Mouse (Mus musculus) gastrocnemius, postnatal 36 days (tissue): ENCODE results near the gene Abca7. TPM values are rescaled to one million over a fixed set of nuclear protein-coding genes. Genes with fewer than 3 reads are reported as not detected.
"Not testable (repeated sequence)": the region's sequence is repeated elsewhere in the genome, so short reads cannot be mapped to it uniquely, and the experiment has no call there.

Source experiments
- DNase-seq, 2 experiments: peaks; one replicate each; pipeline ENCODE4 v3.0.0; 2022
- intact Hi-C: fragments of 180-260 bp; cut with DNase I; formaldehyde crosslinking; loops from one replicate; pipeline ENCODE4 v1.15.1; 2025
- long read RNA-seq, 2 experiments: library from polyadenylated mRNA; stranded (forward); transcript quantifications; one replicate each; pipeline ENCODE4 v2.0.0; 2021
- total RNA-seq, 2 experiments: library from RNA; stranded (reverse); gene quantifications; 2 replicates each; pipeline ENCODE4 v1.2.3; 2021

Gene Abca7
- total RNA-seq = 1 to 10 TPM; 5.4 to 5.8 TPM
- long read RNA-seq, experiment 1, partial matches to known transcripts = 2 of 3 reads
- long read RNA-seq, experiment 1, other reads (novel, unspliced or antisense) = 1 of 3 reads
- long read RNA-seq, experiment 2, partial matches to known transcripts = 3 of 5 reads
- long read RNA-seq, experiment 2, other reads (novel, unspliced or antisense) = 2 of 5 reads

DNA sequence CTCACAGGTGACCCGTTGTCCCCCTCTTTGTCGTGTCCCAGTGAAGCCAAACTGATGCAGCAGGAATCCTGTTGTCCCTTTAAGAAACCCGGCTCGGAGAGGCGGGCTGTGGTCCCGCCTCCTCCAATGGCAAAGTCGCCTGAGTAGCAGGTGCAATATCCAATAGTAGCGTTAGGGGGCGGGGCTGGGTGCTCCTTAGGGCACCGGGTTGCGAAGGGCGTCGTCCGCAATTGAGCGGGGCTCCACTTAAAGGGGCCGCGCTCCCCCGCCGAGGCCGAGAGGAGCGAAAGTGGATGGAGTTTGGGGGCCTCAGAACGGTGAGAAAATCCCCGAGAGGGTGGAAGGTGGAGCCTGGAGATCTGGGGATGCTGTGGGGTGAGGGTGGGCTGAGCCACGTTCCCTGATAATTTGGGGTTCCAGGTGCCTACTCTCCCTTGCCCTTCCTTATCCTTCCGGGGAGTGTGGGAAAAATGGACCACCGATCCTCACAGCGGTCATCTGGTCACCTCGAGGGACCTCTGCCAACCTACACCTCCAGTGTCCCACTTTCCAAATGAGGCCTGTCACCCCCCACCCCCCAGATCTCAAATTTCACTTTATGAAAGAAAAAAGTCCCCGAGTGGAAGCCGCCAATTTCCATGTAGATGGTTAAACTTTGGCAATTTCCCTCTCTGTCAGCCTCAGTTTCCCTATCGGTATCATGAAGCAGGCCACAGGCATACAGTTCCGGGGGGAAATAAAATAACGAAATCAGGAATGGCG is at the start of gene Abca7:
TSS of gene Abca7 (plus strand) at position 223 of the 762 bp plus-strand sequence.
- DNase-seq = peak; percentile 96 to 98
- intact Hi-C loops = no loop called here

DNA sequence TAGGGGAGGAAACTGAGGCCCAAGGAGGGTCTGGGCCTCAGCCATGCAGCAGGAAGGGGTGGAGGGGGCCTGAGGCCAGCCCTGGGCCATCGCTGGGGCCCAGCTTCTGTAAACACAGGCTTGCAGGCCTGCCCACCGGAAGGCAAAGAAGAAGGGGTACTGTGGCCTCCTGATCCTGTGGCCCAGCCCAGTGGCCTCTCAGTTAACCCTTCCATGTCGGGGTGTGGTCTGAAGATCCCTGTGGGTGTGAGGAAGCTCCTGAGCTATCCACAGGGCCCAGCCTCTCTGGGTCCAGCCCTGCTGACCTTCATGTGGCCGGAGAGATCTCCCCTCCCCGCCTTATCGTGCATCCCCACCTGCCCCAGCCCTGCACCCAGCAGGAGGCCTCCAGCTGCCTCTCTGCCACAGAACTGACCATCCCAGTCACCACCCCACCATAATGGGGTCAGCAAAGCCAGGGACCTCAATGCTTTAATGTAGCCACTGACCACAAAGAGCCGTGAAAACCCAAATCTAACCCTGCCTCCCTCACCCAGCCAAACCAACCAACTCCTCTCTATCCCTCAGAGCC is 49.5 kb upstream of the Abca7 start:
- no peak for DNase-seq
- intact Hi-C loops = no loop called here

DNA sequence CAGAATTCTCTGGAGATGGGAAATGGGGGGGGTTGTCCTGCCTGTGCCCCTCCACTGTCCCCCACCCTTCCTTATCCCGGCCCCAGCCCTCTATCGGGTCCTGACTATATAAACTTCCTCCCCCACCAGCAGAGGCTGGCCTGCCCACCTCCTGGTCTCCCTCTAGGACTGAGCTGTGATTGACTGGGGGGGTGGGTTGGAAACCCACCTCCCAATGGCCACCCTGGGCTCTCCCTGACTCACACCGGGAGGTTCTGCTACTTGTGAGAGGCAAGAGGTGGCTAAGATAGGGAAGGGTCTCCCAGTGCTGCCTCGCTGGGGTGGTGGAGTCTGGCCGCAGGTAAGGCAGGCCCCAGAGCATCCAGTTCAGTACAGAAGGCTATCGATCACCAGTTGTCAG is 48.8 kb upstream of the Abca7 start:
- intact Hi-C loops = no loop called here

DNA sequence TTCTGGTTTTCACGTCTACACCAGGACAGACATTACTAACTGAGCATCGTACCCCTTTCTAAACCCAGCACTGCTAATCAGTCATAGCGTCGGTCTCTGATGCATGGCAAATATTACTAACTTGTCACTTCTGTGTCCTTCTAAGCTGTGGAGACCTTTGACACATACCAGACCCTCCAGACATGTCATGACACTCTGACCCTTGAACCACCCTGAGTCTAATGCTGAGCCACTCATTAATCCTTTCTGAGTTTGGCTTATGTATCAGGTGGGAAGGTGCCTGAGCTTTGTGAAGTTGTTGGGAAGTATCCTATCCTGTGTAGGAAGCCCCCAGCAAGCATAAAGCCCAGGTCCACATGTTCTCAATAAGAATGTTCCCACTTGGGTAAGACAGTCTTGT is 46.4 kb upstream of the Abca7 start:
- intact Hi-C loops = loop anchor here (5.0 kb wide), 1 partner anchor 113 kb away; no protein-coding TSS in a partner anchor
- no peak for DNase-seq

More for the DNA sequence above, 48.8 kb upstream of the Abca7 start:
- no peak for DNase-seq

DNA sequence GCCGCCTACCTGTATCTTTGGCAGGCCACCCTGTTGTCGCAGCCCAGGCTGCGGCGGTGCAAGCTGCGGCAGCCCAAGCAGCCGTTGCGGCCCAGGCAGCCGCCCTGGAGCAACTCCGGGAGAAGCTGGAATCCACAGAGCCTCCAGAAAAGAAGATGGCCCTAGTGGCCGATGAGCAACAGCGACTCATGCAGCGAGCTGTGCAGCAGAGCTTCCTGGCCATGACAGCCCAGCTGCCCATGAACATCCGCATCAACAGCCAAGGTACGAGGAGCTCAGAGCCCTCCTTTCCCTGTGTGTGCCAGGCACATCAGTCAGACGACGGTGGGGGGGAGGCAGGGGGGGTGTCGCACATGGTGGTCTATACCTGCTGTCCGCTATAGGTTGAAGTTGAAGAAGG is 45.6 kb upstream of the Abca7 start:
- no peak for DNase-seq
- intact Hi-C loops = loop anchor here (5.0 kb wide), 1 partner anchor 113 kb away; no protein-coding TSS in a partner anchor

DNA sequence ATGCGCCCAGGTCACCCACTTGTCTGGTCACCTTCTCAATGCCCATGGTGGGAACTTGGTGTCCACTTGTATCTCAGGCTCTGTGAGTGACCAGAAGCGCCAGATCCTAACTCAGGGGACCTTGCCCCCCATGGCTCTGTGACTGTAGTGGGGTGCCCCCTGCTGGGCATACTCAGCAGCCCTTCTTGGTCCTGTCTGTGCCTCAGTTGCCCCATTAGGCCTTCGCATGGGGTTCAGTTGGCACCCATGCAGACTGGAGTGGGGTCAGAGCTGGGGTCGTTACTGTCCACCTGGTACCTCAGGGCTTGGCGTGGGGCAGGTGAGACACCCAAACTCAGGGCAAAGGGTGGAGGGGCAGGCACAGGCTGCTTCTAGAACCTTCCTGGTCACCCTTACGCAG is 42.3 kb upstream of the Abca7 start:
- intact Hi-C loops = loop anchor here (2.0 to 5.0 kb wide), 2 partner anchors 27 to 117 kb away; partner anchors contain the start of gene Arid3a
- DNase-seq = peak in 1 of 2 experiments; percentile 17

DNA sequence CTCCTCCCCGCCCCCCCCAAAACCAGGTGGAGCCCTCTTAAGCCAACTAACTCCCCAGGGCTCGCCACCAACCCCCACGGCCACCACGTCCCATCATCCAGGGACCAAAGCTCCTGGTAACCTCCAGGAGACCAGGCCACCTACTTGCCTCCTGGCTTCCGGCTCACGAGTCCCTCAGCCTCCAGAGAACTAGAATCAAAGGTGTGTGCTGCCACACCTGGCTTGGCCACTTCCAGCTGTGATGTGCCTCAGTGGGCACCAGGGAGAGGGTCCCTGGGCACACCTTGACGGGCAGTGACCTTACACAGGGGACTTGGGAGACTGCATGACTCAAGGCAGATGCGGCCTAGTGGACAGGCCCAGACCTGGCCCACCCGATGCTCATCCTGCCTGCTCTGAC is 40.6 kb upstream of the Abca7 start:
- DNase-seq = no peak
- intact Hi-C loops = loop anchor here (2.0 kb wide), 2 partner anchors 29 to 65 kb away; partner anchors contain the start of genes Arid3a and Cfd

DNA sequence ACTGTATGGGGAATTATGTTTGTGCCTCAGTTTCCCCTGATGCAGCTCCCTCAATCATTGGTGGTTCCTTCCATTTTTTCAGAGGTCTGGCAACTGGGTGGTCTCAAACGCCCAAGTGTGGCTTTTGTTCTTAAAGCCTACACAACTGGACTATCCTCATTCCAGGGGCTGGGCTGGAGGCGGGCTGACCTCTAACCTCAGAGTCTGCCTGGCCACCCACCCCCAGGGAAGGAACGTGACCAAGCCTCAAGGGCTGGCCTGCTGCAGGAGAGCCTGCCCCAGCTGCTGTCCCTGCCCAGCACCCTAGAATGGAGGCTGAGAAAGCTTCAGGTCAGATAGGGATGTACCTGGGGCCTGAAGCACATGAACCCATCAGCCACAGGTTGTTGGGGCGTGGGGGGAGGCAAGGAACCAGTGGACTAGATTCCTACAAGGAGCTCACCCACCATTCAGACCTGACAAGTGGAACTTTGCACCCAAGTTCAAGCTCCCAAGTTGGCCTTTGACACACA is 39.6 kb upstream of the Abca7 start:
- DNase-seq = no peak
- intact Hi-C loops = loop anchor here (2.0 kb wide), 1 partner anchor 66 kb away; the partner anchor contains the start of gene Cfd

DNA sequence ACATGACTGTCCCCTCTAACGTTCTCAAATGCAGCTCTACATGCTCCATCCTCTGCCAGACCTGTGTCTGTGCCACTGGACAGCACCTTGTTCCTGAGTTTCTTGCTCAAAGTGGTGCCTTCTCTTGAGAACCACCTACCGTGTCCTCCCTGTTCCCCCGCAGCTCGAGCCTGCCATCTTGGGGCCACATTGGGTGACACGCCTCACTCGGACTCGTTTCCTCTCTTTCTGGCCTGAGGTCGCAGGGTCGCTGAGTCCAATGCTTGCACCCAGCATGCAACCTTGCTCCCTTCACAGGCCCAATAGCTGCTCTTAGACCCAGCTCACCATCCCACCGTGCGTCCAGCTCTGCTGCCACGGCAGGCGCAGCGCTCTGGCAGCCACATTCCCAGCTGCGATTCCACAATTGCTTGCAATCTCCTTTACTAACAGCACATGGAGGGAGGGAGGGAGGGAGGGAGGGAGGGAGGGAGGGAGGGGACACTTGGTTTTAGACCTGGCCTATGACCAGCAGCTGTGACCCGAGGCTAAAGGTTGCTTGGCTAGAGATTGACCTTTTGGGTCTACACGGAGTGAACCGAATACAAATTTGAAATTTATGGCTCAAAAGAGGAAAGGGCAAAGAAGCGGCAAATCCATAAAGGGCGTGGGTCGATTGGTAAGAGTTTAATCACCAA is 38.0 kb upstream of the Abca7 start:
- intact Hi-C loops = loop anchor here (1.0 kb wide), 1 partner anchor 33 kb away; no protein-coding TSS in a partner anchor
- DNase-seq = peak; percentile 70 to 77

DNA sequence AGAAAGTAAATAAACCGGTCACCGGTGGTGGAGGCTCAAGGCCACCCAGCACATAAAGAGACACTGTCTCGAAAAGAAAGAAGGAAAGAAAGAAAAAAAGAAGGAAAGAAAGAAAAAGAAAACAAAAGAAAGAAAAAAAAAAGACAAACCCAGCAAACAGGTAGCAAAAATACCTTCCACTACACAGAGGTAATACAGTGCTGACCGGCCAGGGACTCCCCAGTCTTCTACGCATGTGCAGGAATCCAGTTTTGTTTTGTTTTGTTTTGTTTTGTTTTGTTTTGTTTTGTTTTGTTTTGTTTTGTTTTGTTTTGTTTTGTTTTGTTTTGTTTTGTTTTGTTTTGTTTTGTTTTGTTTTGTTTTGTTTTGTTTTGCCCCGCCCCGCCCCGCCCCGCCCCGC is 36.9 kb upstream of the Abca7 start:
- DNase-seq, intact Hi-C loops: not testable (repeated sequence)

DNA sequence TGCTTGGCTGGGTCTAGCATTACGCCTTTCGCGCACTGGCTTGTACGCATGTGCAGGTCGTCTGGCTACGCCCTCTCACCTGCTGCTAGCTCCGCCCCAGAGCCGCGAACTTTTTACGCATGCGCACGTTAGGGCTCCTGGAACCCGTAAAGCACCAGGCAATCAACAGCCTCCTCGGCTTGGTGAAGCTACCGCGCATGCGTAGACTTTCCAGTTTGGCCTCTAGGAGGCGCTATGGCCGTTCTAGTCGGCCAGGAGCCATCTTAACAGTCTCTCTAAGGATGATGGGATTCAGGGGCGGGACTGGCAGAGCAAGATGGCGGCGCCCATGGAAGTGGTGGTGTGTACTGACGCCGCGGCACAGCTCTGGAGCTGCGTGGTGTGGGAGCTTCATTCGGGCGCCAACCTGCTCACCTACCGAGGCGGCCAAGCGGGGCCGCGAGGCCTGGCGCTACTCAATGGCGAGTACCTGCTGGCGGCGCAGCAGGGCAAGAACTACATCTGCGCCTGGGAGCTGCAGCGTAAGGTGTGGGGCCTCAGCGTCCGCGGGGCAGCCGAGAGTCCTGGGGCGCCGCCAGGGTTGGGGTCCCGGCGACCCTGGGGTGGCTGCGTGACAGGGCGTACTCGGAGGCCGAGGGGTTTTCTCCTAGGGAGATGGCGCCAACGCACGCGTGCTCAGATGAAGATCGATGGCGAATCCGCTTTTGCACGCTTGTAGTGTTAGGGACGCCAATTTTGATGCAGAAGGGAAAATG is 36.3 kb upstream of the Abca7 start, which contains the start of gene Wdr18:
TSS of gene Wdr18 (plus strand) at position 306 of the 755 bp plus-strand sequence.
- intact Hi-C loops = no loop called here
- DNase-seq = peak; percentile 98 to 99

DNA sequence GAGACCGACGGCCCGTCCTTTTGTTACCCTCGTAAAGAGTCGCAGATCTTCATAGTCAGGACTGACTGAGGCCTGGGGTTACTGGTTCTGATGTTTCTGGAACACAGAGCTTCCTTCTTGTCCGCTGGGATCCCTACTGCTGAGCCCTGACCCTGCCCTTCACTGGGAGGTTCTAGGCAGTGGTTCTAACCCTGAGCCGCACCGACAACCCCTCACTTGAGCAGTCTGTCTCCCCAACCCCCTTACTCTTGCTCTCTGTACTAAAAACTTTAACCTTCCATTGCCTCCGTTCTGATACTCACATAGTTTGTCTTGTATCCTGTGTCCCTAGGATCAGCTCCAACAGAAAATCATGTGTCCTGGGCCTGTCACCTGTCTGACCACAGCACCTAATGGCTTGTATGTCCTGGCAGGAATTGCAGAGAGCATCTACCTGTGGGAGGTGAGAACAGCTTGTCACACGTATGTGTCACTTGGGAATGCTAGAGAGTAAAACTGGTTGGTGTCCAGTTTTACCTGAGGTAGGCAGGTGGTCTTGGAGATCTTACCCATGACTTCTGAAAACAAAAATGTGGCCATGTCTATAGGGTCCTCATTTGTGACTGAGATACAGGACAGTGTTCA is 35.5 kb upstream of the Abca7 start:
- intact Hi-C loops = no loop called here
- no peak for DNase-seq

DNA sequence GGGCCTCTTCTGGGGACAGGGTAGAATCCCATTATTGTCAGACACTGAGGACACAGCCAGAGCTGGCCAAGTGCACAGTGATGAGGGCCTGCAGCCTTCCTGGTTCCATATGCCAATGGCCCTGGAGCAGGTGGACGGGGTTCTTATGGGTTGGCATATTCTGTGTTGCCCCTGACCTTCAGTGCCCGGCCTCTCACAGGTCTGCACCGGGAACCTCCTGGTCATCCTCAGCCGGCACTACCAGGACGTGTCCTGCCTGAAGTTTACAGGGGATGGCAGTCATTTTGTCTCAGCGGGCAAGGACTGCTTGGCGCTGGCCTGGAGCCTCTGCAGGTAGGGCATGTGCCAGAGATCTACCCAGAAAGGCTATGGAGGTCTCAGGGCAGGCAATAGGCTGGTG is 31.6 kb upstream of the Abca7 start:
- intact Hi-C loops = loop anchor here (2.0 kb wide), 1 partner anchor 16 kb away; no protein-coding TSS in a partner anchor
- no peak for DNase-seq

DNA sequence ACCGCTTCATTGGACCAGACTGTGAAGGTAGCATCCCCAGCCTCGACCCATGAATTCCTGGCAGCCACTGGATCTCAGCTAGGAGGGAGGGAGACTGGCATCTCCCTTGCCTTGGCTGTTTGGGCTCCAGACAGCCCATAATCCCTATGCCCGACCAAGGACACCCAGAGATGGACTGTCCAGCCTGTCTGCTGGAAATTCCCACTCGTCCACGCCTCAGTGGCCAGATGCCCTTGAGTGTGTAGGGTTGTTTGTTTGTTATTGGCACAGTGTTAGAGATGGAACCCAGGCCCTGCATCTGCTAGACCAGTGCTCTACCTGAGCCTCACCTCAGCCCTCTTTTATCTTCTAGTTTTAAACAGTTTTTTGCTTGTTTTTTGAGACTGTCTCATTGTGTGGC is 31.0 kb upstream of the Abca7 start:
- DNase-seq = no peak
- intact Hi-C loops = loop anchor here (2.0 kb wide), 1 partner anchor 15 kb away; no protein-coding TSS in a partner anchor

DNA sequence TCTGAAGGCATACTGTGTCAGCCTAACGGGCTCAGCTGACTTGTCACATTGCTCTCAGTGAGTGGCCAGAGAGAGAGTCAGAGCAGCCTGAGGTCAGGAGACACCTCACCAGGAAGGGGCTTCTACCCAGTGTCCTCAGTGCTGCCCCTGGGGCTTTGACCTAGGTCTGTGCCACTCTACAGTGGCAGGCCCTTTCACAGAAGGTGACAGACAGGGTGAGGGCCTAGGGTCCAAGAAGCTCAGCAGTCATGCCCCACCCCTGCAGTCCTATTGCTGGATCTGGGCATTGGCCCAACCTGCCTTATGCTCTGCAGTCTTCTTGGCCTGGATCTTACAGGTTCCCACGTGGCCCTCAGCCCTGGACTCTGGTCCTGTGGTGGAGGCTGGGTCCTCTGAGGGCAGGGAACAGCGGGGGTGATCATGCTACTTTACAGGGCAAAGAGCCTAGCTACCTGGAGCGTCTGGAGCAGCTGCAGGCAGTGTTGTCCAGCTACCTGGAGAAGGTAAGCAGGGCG is 29.4 kb upstream of the Abca7 start:
- no peak for DNase-seq
- intact Hi-C loops = no loop called here

DNA sequence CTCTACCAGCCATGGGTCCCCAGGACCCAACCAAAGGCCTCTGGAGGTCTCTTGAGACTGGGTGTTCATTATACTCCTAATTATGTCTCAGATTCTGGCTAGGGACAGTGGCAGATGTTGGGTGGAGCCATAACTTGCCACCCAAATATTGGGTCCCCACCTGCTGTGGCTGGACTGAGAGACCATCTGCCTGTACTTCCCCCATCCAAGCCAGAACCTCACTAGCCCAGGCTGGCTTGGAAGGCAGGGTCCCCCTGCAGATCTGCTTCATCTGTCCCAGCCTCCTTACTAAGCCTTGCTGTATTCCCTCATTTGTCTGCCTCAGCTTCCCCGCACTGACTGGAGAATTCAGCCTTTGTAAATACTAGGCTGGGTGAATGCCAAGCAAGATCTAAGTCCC is 28.1 kb upstream of the Abca7 start:
- no peak for DNase-seq
- intact Hi-C loops = no loop called here

DNA sequence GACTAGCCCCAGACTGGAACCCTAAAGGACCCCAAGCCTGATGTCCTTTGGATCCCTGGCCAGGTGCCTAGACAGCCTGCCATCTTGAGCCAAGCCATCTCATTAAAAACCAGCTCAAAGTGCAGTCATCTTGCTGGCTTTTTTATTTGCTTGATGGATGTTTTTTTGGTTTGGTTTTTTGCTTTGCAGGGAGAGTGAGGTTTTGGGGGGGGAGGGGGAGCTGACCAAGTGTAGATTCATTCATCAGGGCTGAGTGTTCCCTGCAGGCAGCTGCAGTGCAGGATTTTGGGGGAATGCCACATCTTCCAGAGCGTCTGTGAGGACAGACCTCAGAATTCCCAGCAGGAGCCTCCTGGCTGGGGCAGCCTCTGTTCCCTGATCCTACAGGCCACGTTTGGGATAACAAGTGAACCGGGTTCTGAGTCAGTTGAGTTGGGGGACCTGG is 27.1 kb upstream of the Abca7 start:
- no peak for DNase-seq
- intact Hi-C loops = no loop called here

DNA sequence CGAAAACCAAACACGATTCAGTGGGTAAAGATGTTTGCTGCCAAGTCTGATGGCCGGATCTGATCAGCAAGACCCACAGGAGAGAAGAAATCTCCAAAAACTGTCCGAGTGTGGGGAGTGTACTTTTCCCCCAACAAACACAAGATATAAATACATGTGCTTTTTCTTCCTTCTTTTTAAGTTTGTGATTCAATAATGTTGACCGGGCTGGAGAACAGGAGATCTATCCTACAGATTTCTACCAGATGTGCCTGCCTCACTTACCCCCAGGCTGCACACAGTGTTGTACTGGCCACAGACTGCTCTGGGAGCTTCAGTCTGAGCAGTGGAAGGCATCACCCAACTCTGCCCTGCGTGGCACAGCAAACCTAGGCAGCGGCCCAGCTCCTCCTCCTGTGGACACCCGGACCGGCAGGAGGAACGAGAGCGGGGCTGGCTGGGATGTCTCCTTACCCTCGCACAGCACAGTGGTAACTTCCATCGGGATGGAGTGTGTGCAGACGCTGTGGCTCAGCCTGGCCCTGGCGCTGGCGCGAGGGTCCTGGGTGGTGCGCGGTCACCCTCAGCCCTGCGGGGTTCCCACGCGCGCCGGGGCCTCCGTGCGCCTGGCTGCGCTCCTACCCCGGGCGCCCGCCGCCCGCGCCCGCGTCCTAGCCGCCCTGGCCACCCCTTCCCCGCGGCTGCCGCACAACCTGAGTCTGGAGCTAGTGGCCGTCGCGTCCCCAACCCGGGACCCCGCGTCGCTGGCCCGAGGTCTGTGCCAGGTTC is 25.7 kb upstream of the Abca7 start, which contains the start of gene Grin3b:
TSS of gene Grin3b (plus strand) at position 301 of the 768 bp plus-strand sequence.
- intact Hi-C loops = no loop called here

More for the DNA sequence above, 25.7 kb upstream of the Abca7 start, which contains the start of gene Grin3b:
- DNase-seq = no peak
